Mouse (Mus musculus) brown adipose tissue, adult 24 weeks (tissue): Measurements from ENCODE around the gene Sct. TPM values are rescaled to one million over a fixed set of nuclear protein-coding genes. Genes with fewer than 3 reads are reported as not detected.

Experiments
- H3K27ac ChIP-seq: fragments of 200-500 bp; replicated peaks from 2 replicates; pipeline ENCODE4 v1.5.1; 2012; ENCODE audit warnings: low read depth, mild to moderate bottlenecking, low read length
- H3K4me1 ChIP-seq: fragments of 200-500 bp; 2 replicates; pipeline ENCODE4 v1.6.1; 2012; ENCODE audit warnings: low read length, mixed read lengths; ENCODE audit not compliant: control insufficient read depth, insufficient read depth, insufficient read length
- H3K4me3 ChIP-seq: fragments of 200-500 bp; 2 replicates; pipeline ENCODE4 v1.5.1; 2012; ENCODE audit warnings: low read depth, mild to moderate bottlenecking, low read length, moderate library complexity; ENCODE audit not compliant: insufficient read depth
- polyA plus RNA-seq: library from polyadenylated mRNA; stranded (reverse); fragments of >200 nt; gene quantifications from 2 replicates; pipeline ENCODE4 v1.2.4, GENCODE M21; 2012; ENCODE audit not compliant: missing spikeins, insufficient read depth, insufficient read length

Gene Sct
- polyA plus RNA-seq, 1 experiment: not detected

- Histone ChIP-seq H3K4me3 (no peak overlapping the region), H3K4me1 (no peaks in the 10 kb centered on the region; the same call in 1 of the 2 replicates), H3K27ac (no peak overlapping the region)
Observed at GRCm38 (mm10) chr7:141297926-141298650, 19.2 kb upstream of the Sct start.

DNA sequence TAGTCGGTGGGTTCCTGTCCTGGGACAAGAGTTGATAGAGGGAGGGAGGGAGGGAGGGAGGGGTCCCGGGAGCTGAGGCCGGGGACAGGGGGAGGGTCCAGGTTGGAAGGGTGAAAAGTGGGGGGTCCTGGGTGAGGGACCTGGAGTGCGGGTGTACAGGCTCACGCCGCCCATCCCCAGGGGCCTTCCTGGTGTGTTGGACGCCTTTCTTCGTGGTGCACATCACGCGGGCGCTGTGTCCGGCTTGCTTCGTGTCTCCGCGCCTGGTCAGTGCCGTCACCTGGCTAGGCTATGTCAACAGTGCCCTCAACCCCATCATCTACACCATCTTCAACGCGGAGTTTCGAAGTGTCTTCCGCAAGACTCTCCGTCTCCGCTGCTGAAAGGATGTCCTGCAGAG, 15.5 kb upstream of the Sct start:
- Histone ChIP-seq H3K27ac (no peak overlapping the region), H3K4me1 (peaks cover 3% of the 10 kb centered on the region; the same call in 1 of the 2 replicates), H3K4me3 (no peak overlapping the region)

DNA sequence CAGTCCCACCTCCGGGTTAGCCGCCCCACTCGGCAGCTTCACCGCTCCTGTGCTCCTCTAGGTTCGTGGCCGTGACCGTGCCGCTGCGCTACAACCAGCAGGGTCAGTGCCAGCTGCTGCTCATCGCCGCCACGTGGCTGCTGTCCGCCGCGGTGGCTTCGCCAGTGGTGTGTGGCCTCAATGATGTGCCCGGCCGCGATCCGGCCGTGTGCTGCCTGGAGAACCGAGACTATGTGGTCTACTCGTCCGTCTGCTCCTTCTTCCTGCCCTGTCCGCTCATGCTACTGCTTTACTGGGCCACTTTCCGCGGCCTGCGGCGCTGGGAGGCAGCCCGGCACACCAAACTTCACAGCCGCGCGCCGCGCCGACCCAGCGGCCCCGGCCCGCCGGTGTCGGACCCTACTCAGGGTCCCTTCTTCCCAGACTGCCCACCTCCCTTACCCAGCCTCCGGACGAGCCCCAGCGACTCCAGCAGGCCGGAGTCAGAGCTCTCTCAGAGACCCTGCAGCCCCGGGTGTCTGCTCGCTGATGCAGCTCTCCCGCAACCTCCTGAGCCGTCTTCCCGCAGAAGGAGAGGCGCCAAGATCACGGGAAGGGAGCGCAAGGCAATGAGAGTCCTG, 15.0 kb upstream of the Sct start:
- Histone ChIP-seq H3K27ac (no peak overlapping the region), H3K4me1 (peaks cover 3% of the 10 kb centered on the region; the same call in 1 of the 2 replicates), H3K4me3 (peak overlapping the region; percentile 8; the same call in 1 of the 2 replicates)

GRCm38 (mm10) chr7:141292583-141293388, 13.9 kb upstream of the Sct start:
- Histone ChIP-seq H3K4me3 (no peak overlapping the region), H3K4me1 (peaks cover 3% of the 10 kb centered on the region; the same call in 1 of the 2 replicates), H3K27ac (no peak overlapping the region)

DNA sequence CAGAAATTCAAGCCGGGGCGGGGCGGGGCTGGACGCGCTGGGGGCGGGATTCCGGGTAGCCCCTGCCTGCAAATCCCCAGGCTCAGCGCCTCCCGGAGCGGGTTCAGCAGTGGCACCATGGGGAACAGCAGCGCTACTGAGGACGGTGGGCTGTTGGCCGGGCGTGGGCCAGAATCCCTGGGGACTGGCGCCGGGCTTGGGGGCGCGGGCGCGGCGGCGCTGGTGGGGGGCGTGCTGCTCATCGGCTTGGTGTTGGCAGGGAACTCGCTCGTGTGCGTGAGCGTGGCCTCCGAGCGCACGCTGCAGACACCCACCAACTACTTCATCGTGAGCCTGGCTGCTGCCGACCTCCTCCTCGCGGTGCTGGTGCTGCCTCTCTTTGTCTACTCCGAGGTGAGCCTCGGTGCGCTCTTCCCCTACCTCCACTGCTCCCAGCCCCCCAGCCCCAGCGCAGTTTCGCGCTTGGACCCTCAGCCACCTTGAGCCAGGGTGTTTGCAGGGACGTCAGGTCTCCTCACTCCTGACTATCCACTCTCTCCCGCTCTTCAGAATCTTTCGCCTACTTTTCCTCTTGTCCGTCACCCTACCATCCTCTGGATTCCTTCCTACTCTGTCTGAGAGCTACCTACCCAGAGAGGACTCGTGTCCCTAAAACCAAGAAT, 13.1 kb upstream of the Sct start, which contains the start of gene Drd4:
TSS of gene Drd4 (plus strand) at position 86 of the 662 bp plus-strand sequence.
- H3K27ac ChIP-seq: no peak within 1 kb of the TSS
- H3K4me3 ChIP-seq: peak within 1 kb of the TSS; percentile 19; the same call in 1 of the 2 replicates
- peaks cover 3% of the 10 kb centered on the region; the same call in 1 of the 2 replicates for H3K4me1 ChIP-seq

GRCm38 (mm10) chr7:141288042-141288441, 9.1 kb upstream of the Sct start:
- no peak overlapping the region for H3K4me3 ChIP-seq
- peaks cover 3% of the 10 kb centered on the region; the same call in 1 of the 2 replicates for H3K4me1 ChIP-seq
- H3K27ac ChIP-seq: no peak overlapping the region

- H3K4me1 ChIP-seq: peaks cover 3% of the 10 kb centered on the region; the same call in 1 of the 2 replicates
- no peak overlapping the region for H3K27ac ChIP-seq
- no peak overlapping the region for H3K4me3 ChIP-seq
Observed at GRCm38 (mm10) chr7:141282756-141283155, 3.8 kb upstream of the Sct start.

DNA sequence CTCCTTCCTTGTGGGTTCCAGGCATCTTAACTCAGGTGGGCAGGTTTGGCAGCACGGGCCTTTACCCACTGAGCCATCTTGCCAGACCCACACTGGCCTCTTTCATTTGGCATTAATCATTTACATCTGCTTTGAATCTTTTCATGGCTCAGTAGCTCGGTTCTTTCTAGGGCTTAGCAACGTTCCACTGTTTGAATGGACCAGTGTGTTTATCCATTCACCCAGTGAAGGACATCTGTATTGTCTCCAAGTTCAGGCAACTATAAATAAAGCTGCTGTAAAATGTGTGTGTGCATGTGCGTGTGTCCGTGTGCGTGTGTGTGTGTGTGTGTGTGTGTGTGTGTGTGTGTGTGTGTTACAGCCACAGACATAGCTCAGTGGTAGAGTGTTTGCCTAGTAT, 2.5 kb upstream of the Sct start:
- H3K4me1 ChIP-seq: peaks cover 3% of the 10 kb centered on the region; the same call in 1 of the 2 replicates
- H3K27ac ChIP-seq: no peak overlapping the region
- no peak overlapping the region for H3K4me3 ChIP-seq

DNA sequence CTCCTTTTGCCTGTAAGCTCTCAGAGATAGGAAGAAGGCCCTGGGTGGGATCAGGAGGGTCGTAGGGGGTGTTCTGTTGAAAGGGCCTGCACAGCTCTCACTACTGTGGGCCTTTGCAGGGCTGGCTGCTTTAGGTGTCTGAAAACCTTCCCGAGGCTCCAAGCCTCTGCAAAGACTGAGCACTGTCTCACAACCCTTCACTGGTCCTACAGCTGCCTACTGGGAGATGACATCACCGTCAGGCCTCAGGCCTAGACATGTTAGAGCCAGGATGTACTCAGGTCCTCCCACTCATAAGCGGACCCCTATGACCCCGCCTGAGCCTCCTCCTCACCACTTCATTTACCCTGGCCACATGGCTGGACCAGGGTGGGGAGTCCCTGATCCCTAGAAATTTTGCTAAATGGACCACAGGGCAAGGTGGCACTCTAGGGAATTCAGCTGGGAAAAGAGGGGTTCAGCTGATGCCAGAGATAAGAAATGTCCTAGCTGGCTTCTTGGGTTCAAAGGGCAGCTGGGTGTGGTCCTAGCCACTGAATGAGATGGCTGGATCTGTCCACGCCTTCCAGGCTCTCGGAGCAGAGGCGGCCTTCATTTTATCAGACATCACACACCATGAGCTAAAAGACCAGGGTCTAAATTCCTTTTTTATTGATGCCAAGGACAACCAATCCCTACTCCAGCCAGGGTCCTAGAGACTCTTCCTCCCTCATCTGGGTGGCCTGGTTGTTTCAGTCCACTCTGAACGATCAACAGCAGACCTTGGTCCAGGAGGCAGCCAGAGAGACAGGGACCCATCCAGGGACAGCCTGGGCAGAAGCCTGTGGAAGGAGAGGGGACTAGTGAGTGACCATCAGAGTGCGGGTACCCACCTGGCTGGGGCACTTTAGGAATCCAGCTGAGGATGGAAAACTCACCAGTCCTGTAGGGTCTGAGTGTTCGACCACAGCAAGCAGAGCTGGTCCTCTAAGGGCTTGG, 943 bp downstream of the Sct start:
- no peak overlapping the region for H3K27ac ChIP-seq
- H3K4me3 ChIP-seq: no peak overlapping the region
- H3K4me1 ChIP-seq: peaks cover 3% of the 10 kb centered on the region; the same call in 1 of the 2 replicates

DNA sequence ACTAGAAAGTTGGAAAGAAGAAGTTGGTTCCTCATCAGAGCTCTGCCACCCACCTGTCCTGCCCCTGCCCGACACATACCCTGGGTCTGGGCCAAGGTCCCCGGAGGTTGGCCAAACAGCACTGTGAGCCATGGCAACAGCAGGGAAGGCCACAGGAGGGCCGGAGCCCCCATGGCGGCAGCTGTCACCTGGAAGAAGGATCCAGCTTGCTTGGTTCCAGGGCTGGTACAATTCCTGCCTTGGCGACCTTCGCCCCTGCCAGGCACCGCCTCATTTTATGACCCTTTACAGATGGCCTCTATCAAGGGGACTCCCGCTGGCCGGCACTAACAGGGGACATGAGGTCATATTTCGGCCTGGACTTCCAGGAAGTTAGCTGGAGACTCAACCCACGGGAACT, 2.4 kb downstream of the Sct start, which contains the start of gene Cdhr5:
TSS of gene Cdhr5 (minus strand) at position 241 of the 400 bp plus-strand sequence.
- H3K27ac ChIP-seq: no peak within 1 kb of the TSS
- H3K4me3 ChIP-seq: no peak within 1 kb of the TSS
- H3K4me1 ChIP-seq: 0 out of 2 replicates have a peak, but pooled peaks cover 3% of the 10 kb centered on the region

DNA sequence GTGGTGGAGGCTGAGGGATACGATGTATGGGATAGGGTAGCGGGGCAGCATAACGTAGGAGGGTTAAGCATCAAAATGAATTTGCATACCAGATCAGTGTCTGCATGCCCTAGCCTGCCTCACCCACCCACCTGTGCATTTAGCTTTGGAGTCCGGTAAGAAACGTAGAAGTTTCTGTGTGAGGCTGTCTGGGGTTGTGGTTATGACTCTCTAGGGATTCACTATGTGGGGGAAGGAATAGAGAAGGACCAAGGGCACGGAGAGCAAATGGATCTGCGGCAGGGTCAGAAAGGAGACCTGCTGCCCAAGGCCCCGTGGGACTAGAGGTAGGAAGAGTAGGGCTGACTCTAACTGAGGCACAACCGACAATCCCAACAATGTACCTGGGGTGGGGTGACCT, 3.6 kb downstream of the Sct start:
- Histone ChIP-seq H3K4me1 (0 out of 2 replicates have a peak, but pooled peaks cover 3% of the 10 kb centered on the region), H3K4me3 (no peak overlapping the region), H3K27ac (no peak overlapping the region)

DNA sequence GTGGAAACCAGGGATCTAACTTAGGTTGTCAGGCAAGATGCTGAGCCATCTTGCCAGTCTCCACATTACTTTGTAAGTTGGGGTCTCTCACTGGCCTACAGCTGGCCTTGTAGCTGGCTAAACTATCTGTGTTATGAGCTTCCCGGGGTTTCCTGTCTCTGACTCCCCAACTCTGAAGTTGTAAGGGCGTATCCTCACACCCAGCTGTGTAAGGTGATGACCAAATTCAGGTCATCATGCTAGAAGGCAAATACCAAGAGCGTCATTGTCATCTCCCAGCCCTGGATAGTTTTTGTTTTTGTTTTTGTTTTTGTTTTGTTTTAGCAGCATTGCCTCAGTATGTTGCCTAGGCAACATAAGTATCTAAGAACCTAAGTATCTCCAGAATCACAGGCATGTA, 8.3 kb downstream of the Sct start:
- no peak overlapping the region for H3K27ac ChIP-seq
- H3K4me1 ChIP-seq: no peaks in the 10 kb centered on the region
- H3K4me3 ChIP-seq: no peak overlapping the region

DNA sequence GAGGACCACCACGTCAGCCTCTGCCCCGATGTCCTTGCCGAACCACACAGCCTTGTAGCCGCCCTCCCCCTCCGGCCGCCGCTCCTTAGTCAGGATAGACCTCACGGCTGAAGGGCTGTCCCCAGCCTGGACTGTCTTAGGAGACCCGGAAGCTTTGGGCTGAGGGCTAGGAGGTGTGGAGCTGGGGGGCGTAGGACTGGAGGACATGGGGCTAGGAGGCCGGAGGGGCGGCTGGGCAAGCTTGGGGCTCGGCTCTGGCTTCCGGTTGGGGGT, 9.7 kb downstream of the Sct start:
- H3K27ac ChIP-seq: peak overlapping the region; percentile 45; the same call in 1 of the 2 replicates
- H3K4me3 ChIP-seq: peak overlapping the region; percentile 36; the same call in 1 of the 2 replicates

More for the DNA sequence above, 9.7 kb downstream of the Sct start:
- H3K4me1 ChIP-seq: 0 out of 2 replicates have a peak, but pooled peaks cover 2% of the 10 kb centered on the region
